Comparison of ENCODE assay signal across 7 mouse cellular contexts in genomic region chr9:109894413-109895090, GRCm38 (mm10). TPM values are rescaled to one million over a fixed set of nuclear protein-coding genes. Genes with fewer than 3 reads are reported as not detected.
A peak's percentile ranks its signal among the peaks of the same experiment; 100 is the strongest.
DNase-seq lines count a peak whose midpoint lies in the region; ATAC-seq lines count a peak whose summit lies in the region.

No protein-coding gene starts in this region.

- peak; percentile 59 to 64 for DNase-seq in adrenal gland, adult 18-20 months (ENCODE audit: low spot score in 2 of 2)
- peak; percentile 91 for DNase-seq in embryo, embryonic 10.5 days (ENCODE audit: low spot score)
- DNase-seq in gastrocnemius, postnatal 25 days: peak; percentile 82
- DNase-seq in left cerebral cortex, postnatal 10 days (ENCODE audit: extremely low spot score in 1 of 2, low spot score in 2 of 2): peak; percentile 74 to 85
- DNase-seq in right cerebral cortex, postnatal 36 days (ENCODE audit: low spot score in 2 of 2): peak; percentile 50 to 58

- intact Hi-C loops in left cerebral cortex, postnatal 10 days (cut with DNase I): loop anchor here (5.0 kb wide), 3 partner anchors 38 to 178 kb away; partner anchors contain the start of gene Map4

- ATAC-seq in inflammation-experienced regulatory T-cells, adult 6 months: peak; percentile 67
- ATAC-seq in megakaryocyte-erythroid progenitor cell, adult 5-6 weeks (replicated peaks; ENCODE audit: low FRiP score, low TSS enrichment, poor library complexity, severe bottlenecking): peak; percentile 75

RNA-seq across cellular contexts. Expression of gene Cdc25a, which starts 19.2 kb away (rescaled TPM):
- 10 to 100 TPM; 10.9 to 14.1 TPM for total RNA-seq in adrenal gland, adult 18-20 months (2021)
- total RNA-seq in gastrocnemius, postnatal 25 days (2021): 1 to 10 TPM; 3.6 to 3.7 TPM
- 10 to 100 TPM in 1 of 3 experiments, 1 to 10 TPM in 2; 6.2 to 10.2 (median 8.1) TPM for polyA plus RNA-seq in inflammation-experienced regulatory T-cells, adult 6 months (2017; shearing (Covaris generic))
- 1 to 10 TPM; 5.6 to 6.6 TPM for total RNA-seq in left cerebral cortex, postnatal 10 days (2021)
- total RNA-seq in megakaryocyte-erythroid progenitor cell, adult 5-6 weeks (2014; fragmentation: Nextera tagmentation): 58.2 and 61.3 TPM in 2 replicates
- 46.7 and 58.8 TPM in 2 replicates for total RNA-seq in megakaryocyte-erythroid progenitor cell, adult 5-6 weeks (2017)

RNA-seq across cellular contexts. Expression of gene Map4, which starts 36.7 kb away (rescaled TPM):
- total RNA-seq in adrenal gland, adult 18-20 months (2021): 10 to 100 TPM; 79.0 to 91.6 TPM
- total RNA-seq in gastrocnemius, postnatal 25 days (2021): 100 to 1,000 TPM; 426 to 444 TPM
- 10 to 100 TPM; 32.9 to 44.2 (median 35.5) TPM for polyA plus RNA-seq in inflammation-experienced regulatory T-cells, adult 6 months (2017; shearing (Covaris generic))
- total RNA-seq in left cerebral cortex, postnatal 10 days (2021): 100 to 1,000 TPM; 453 to 481 TPM
- total RNA-seq in megakaryocyte-erythroid progenitor cell, adult 5-6 weeks (2014; fragmentation: Nextera tagmentation): 12.9 and 14.3 TPM in 2 replicates
- total RNA-seq in megakaryocyte-erythroid progenitor cell, adult 5-6 weeks (2017): 7.8 and 12.8 TPM in 2 replicates

RNA-seq across cellular contexts. Expression of gene Camp, which starts 45.1 kb away (rescaled TPM):
- total RNA-seq in adrenal gland, adult 18-20 months (2021): under 1 TPM in 1 of 2 experiments, not detected in 1; 0.70 TPM
- not detected for total RNA-seq in gastrocnemius, postnatal 25 days (2021)
- 1 to 10 TPM in 1 of 3 experiments, not detected in 2; 1.5 TPM for polyA plus RNA-seq in inflammation-experienced regulatory T-cells, adult 6 months (2017; shearing (Covaris generic))
- not detected for total RNA-seq in left cerebral cortex, postnatal 10 days (2021)
- total RNA-seq in megakaryocyte-erythroid progenitor cell, adult 5-6 weeks (2014; fragmentation: Nextera tagmentation): 306 TPM in 1 of 2 replicates, not detected in the other
- total RNA-seq in megakaryocyte-erythroid progenitor cell, adult 5-6 weeks (2017): 9.3 and 29.3 TPM in 2 replicates

Comparison
In these comparisons a context has a peak if more than half of its experiments do, and no peak if none do; other contexts are left out.
1. Peak in every context shown above with its lines: DNase-seq and ATAC-seq.
2. RNA of gene Map4, which starts 36.7 kb away (total RNA-seq): 453 to 481 TPM in left cerebral cortex, postnatal 10 days, 426 to 444 TPM in gastrocnemius, postnatal 25 days and 79.0 to 91.6 TPM in adrenal gland, adult 18-20 months; 7.8 to 14.3 TPM in megakaryocyte-erythroid progenitor cell, adult 5-6 weeks; every median in the first group is over 4 times any median in the second.